Mouse (Mus musculus) liver, embryonic 14.5 days (tissue): ENCODE results near the gene Wdr35. TPM values are rescaled to one million over a fixed set of nuclear protein-coding genes. Genes with fewer than 3 reads are reported as not detected.

Experiments used
- ATAC-seq: fragments of 200-750 bp; cut with Nextera tagmentation; 2 replicates; pipeline ENCODE4 v1.8.0; 2017; ENCODE audit warnings: moderate number of reproducible peaks, mild to moderate bottlenecking, moderate library complexity; ENCODE audit not compliant: insufficient read depth
- DNase-seq, 3 experiments: peaks; one replicate each; pipeline ENCODE4 v3.0.0-alpha.2; 2012 to 2013; ENCODE audit warnings: low read depth in 3 of 3, low spot score in 3 of 3
- H3K27ac ChIP-seq: fragments of 300-500 bp; sonication (generic); 2 replicates; pipeline ENCODE4 v1.5.1; 2014; ENCODE audit warnings: moderate library complexity, mild to moderate bottlenecking, control low read depth, inconsistent platforms
- H3K27me3 ChIP-seq: fragments of 300-500 bp; sonication (generic); 2 replicates; pipeline ENCODE4 v1.6.1; 2014; ENCODE audit warnings: mild to moderate bottlenecking, low read length, moderate library complexity; ENCODE audit not compliant: control insufficient read depth, insufficient read depth
- H3K36me3 ChIP-seq: fragments of 300-500 bp; sonication (generic); replicated peaks from 2 replicates; pipeline ENCODE4 v1.6.1; 2014; ENCODE audit warnings: low read depth; ENCODE audit not compliant: control insufficient read depth, insufficient read depth
- H3K4me1 ChIP-seq, 2 experiments: fragments of 200-500 bp in 1 of 2; fragments of 300-500 bp in 1 of 2; sonication (generic) in 1 of 2; replicated peaks; 2 replicates each; pipeline ENCODE4 v1.6.1; 2012 to 2014; ENCODE audit warnings: antibody characterized with exemption in 1 of 2, inconsistent platforms in 1 of 2, low read length in 1 of 2; ENCODE audit not compliant: control insufficient read depth in 2 of 2, insufficient read depth in 2 of 2
- H3K4me2 ChIP-seq: fragments of 300-500 bp; sonication (generic); 2 replicates; pipeline ENCODE4 v1.6.1; 2014; ENCODE audit warnings: low read depth, mild to moderate bottlenecking, control low read depth, moderate library complexity
- H3K4me3 ChIP-seq, 2 experiments: fragments of 200-500 bp in 1 of 2; fragments of 300-500 bp in 1 of 2; sonication (generic) in 1 of 2; 2 replicates each; pipeline ENCODE4 v1.5.1; 2012 to 2014; ENCODE audit warnings: low read depth in 2 of 2, low read length in 2 of 2, mild to moderate bottlenecking in 2 of 2, control low read depth in 1 of 2, inconsistent platforms in 1 of 2, moderate library complexity in 1 of 2; ENCODE audit not compliant: insufficient read depth in 1 of 2
- H3K9ac ChIP-seq: fragments of 300-500 bp; sonication (generic); replicated peaks from 2 replicates; pipeline ENCODE4 v1.6.1; 2014; ENCODE audit warnings: mild to moderate bottlenecking, control low read depth, moderate library complexity
- H3K9me3 ChIP-seq: fragments of 300-500 bp; sonication (generic); 2 replicates; pipeline ENCODE4 v1.6.1; 2016; ENCODE audit warnings: low read length, mixed read lengths; ENCODE audit not compliant: control insufficient read depth
- CTCF ChIP-seq: IDR thresholded peaks from 2 replicates; pipeline ENCODE4 v1.5.1; 2016; ENCODE audit warnings: antibody characterized with exemption, low read depth, control low read depth
- EP300 ChIP-seq: IDR thresholded peaks from 2 replicates; pipeline ENCODE4 v1.6.1; 2016; ENCODE audit warnings: antibody characterized with exemption, low read depth
- WGBS: fragments of 180-500 bp; shearing (Covaris S2); extraction: QIAGEN DNeasy Blood & Tissue Kit; methylation state at CpG from one replicate; pipeline ENCODE4 v1.1.7; 2014; ENCODE audit not compliant: insufficient replicate concordance; 5-methylcytosine and 5-hydroxymethylcytosine counted together
- polyA plus RNA-seq, 2 experiments: library from polyadenylated mRNA; depleted of rRNA in 1 of 2; stranded (reverse) in 1 of 2; unstranded in 1 of 2; fragments of >200 nt; fragmentation: Nextera tagmentation in 1 of 2; extraction: Ambion mirVana in 1 of 2; gene quantifications; 2 replicates each; pipeline versions ENCODE4 v1.2.1 to v1.2.3; 2012 to 2014

The Wdr35 gene
- polyA plus RNA-seq, 2 experiments, result 0.63 to 2.0 TPM

DNA sequence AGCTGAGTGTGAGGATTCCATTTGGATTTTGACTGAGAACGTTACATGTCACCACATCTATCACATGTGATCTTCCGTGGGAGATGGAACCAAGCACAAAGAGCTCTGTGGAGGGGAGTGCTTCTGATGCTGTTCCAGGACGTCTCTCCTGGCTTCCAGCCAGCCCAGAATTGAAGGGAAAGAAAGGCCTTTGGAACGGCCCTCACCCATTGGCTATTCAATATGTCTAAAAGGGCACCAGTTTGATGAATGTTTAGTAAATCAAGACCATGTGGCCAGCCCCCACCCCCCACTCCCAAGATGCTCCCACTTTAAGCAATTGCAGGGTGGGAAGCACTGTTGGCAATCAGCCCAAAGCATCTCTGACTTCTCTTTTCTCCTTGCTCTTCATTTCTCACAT, 97.8 kb downstream of the Wdr35 start:
- Histone ChIP-seq H3K36me3 (no peaks in the 10 kb centered on the region), H3K4me3 (no peak overlapping the region), H3K9me3 (no peaks in the 10 kb centered on the region), H3K4me2 (no peak overlapping the region), H3K4me1 (no peaks in the 10 kb centered on the region), H3K27me3 (no peaks in the 10 kb centered on the region), H3K9ac (no peak overlapping the region), H3K27ac (no peak overlapping the region)
- no peak for DNase-seq
- TF ChIP-seq EP300 (no peak), CTCF (no peak)
- 56% methylated on average over 4 of the region's 4 CpGs for WGBS
- no peak for ATAC-seq

DNA sequence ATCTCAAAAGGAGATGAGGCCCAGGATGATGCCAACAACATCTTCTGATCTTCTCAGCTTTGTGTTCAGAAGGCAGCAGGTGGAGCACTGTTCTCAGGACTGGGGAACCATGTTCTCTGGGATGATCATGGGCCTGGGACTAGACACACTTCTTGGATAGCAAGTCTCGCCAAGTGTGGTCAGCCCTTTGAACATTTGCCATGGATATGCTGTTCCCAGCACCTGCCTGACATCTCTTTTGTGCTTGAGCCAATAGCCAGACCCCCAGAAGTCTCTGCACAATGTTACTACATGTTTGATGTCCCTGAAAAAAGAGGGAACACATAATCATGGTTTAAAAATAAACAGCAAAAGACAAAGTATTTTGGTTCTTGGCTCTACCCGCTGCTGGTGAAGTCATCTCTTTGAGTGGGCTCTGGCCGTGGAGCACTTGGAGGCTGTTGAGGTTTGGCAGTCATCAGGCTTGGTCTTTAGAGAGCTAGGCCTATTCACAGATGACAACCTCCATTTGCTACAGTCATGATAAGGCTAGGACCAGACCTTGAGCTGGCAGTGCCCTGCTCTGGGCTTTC, 103.9 kb downstream of the Wdr35 start:
- Histone ChIP-seq H3K27me3 (no peaks in the 10 kb centered on the region), H3K4me3 (no peak overlapping the region), H3K9me3 (no peaks in the 10 kb centered on the region), H3K27ac (no peak overlapping the region), H3K36me3 (no peaks in the 10 kb centered on the region), H3K4me1 (no peaks in the 10 kb centered on the region), H3K9ac (no peak overlapping the region), H3K4me2 (no peak overlapping the region)
- no peak for DNase-seq
- TF ChIP-seq EP300, result no peak
- TF ChIP-seq CTCF, result no peak
- no peak for ATAC-seq
- WGBS, result 63% methylated on average over 3 of the region's 3 CpGs

Other genes starting within 250 kb of the Wdr35 start
- gene Sdc1, start 202.6 kb upstream of the Wdr35 start, polyA plus RNA-seq (2012; rRNA removed), result 12.6 and 16.8 TPM in 2 replicates
- gene Sdc1, start 202.6 kb upstream of the Wdr35 start, polyA plus RNA-seq (2014; fragmentation: Nextera tagmentation; extraction: Ambion mirVana), result 15.5 and 15.8 TPM in 2 replicates
- 62.7 and 63.4 TPM in 2 replicates for gene Laptm4a, start 52.2 kb upstream of the Wdr35 start, polyA plus RNA-seq (2012; rRNA removed)
- 45.9 and 48.9 TPM in 2 replicates for gene Laptm4a, start 52.2 kb upstream of the Wdr35 start, polyA plus RNA-seq (2014; fragmentation: Nextera tagmentation; extraction: Ambion mirVana)
- 0.04 and 0.07 TPM in 2 replicates for gene Matn3, start 26.0 kb upstream of the Wdr35 start, polyA plus RNA-seq (2012; rRNA removed)
- gene Matn3, start 26.0 kb upstream of the Wdr35 start, polyA plus RNA-seq (2014; fragmentation: Nextera tagmentation; extraction: Ambion mirVana), result 0.03 and 0.14 TPM in 2 replicates
- gene Ttc32, start 56.1 kb downstream of the Wdr35 start, polyA plus RNA-seq (2012; rRNA removed), result 3.7 and 6.0 TPM in 2 replicates
- 13.9 and 14.1 TPM in 2 replicates for gene Ttc32, start 56.1 kb downstream of the Wdr35 start, polyA plus RNA-seq (2014; fragmentation: Nextera tagmentation; extraction: Ambion mirVana)